Mouse (Mus musculus): Measurements from ENCODE around the gene Wap. TPM values are rescaled to one million over a fixed set of nuclear protein-coding genes. Genes with fewer than 3 reads are reported as not detected.

Wap gene
- total and polyA plus RNA-seq, 2 experiments from 2014 or later = not detected

DNA sequence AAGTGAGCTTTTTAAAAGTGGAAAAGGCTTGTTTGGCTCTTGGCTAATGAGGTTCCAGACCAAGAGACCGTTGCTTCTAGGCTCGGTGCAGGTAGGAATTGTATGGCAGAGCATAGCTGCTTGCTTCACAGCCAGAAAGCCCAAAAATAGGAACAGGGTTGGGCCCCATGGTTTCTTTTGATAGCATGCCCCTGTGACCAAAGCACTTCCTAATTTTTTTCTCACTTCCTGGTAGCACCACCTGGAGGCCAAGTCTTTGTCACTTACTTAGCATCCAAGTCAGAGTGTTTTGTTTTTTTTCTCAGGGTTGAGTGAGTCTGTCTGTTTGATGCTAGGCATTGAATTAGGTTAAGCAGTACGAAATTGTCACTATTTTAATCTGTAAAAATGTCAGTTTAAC is 51.8 kb downstream of the Wap start:
- peak; percentile 32; the same call in 1 of the 2 replicates for TF ChIP-seq CTCF (IDR thresholded peaks at IDR 0.05; ENCODE audit: low read depth)
- 77% methylated on average over 3 of the region's 3 CpGs for WGBS
- no peak overlapping the region for H3K4me2 ChIP-seq (ENCODE audit: low read depth, low read length)
- ATAC-seq (no peak), DNase-seq (ENCODE audit: low spot score) (no peak)
- H3K27me3 ChIP-seq (ENCODE audit: insufficient read depth, low read length) = no peaks in the 10 kb centered on the region
- H3K4me1 ChIP-seq (ENCODE audit: insufficient read depth, low read length) = no peaks in the 10 kb centered on the region
- H3K9me3 ChIP-seq (ENCODE audit: low read length) = no peaks in the 10 kb centered on the region
- no peak overlapping the region for H3K27ac ChIP-seq
- no peak overlapping the region for H3K9ac ChIP-seq (replicated peaks; ENCODE audit: low read length)
- H3K36me3 ChIP-seq (ENCODE audit: insufficient read depth, low read length) = peaks cover 20% of the 10 kb centered on the region; the same call in 1 of the 2 replicates
- H3K4me3 ChIP-seq (ENCODE audit: low read length) = no peak overlapping the region

DNA sequence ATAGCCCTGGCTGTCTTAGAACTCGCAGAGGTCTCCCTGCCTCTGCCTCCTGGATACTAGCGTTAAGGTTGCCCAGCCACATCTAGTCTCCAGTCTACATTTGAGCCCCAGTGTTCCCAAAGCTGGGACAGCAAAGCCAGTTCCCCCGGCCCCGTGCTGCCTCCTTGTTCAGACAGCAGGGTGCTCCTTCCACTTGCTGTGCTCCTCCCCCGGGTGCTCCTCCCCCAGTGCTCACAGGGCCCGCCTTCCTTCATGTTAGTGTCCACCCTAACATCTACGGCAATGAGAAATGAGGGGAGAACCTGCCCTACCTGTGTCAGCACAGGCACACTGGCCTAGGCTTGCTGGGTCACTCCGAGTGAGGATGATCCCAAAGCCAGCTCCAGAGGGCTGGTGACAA is 52.7 kb downstream of the Wap start:
- TF ChIP-seq CTCF (IDR thresholded peaks at IDR 0.05; ENCODE audit: low read depth) = no peak
- ATAC-seq (no peak), DNase-seq (ENCODE audit: low spot score) (no peak)
- Histone ChIP-seq H3K4me1 (ENCODE audit: insufficient read depth, low read length) (no peaks in the 10 kb centered on the region), H3K27me3 (ENCODE audit: insufficient read depth, low read length) (no peaks in the 10 kb centered on the region), H3K36me3 (ENCODE audit: insufficient read depth, low read length) (peaks cover 18% of the 10 kb centered on the region; the same call in 1 of the 2 replicates), H3K4me2 (ENCODE audit: low read depth, low read length) (no peak overlapping the region), H3K9ac (replicated peaks; ENCODE audit: low read length) (no peak overlapping the region), H3K9me3 (ENCODE audit: low read length) (no peaks in the 10 kb centered on the region), H3K27ac (no peak overlapping the region), H3K4me3 (ENCODE audit: low read length) (no peak overlapping the region)
- WGBS = 92% methylated on average over 8 of the region's 8 CpGs

Other genes starting within 250 kb of the Wap start
- gene Zmiz2, start 249.6 kb downstream of the Wap start, total RNA-seq (2014; rRNA removed) = 136 and 149 TPM in 2 replicates
- 27.0 and 29.0 TPM in 2 replicates for gene Zmiz2, start 249.6 kb downstream of the Wap start, polyA plus RNA-seq (2015; fragmentation: Nextera tagmentation; extraction: Ambion mirVana)
- gene Ppia, start 223.2 kb downstream of the Wap start, total RNA-seq (2014; rRNA removed) = 2,267 and 2,460 TPM in 2 replicates
- 5,475 and 5,597 TPM in 2 replicates for gene Ppia, start 223.2 kb downstream of the Wap start, polyA plus RNA-seq (2015; fragmentation: Nextera tagmentation; extraction: Ambion mirVana)
- 75.5 and 95.0 TPM in 2 replicates for gene H2afv, start 194.2 kb downstream of the Wap start, total RNA-seq (2014; rRNA removed)
- 251 and 254 TPM in 2 replicates for gene H2afv, start 194.2 kb downstream of the Wap start, polyA plus RNA-seq (2015; fragmentation: Nextera tagmentation; extraction: Ambion mirVana)
- gene Purb, start 162.7 kb downstream of the Wap start, total RNA-seq (2014; rRNA removed) = 35.9 and 36.9 TPM in 2 replicates
- gene Purb, start 162.7 kb downstream of the Wap start, polyA plus RNA-seq (2015; fragmentation: Nextera tagmentation; extraction: Ambion mirVana) = 17.1 and 17.9 TPM in 2 replicates
- gene Myo1g, start 117.7 kb downstream of the Wap start, total RNA-seq (2014; rRNA removed) = 0.68 and 1.0 TPM in 2 replicates
- 0.39 and 0.50 TPM in 2 replicates for gene Myo1g, start 117.7 kb downstream of the Wap start, polyA plus RNA-seq (2015; fragmentation: Nextera tagmentation; extraction: Ambion mirVana)
- 62.8 and 77.5 TPM in 2 replicates for gene Ccm2, start 91.8 kb downstream of the Wap start, total RNA-seq (2014; rRNA removed)
- 74.1 and 80.2 TPM in 2 replicates for gene Ccm2, start 91.8 kb downstream of the Wap start, polyA plus RNA-seq (2015; fragmentation: Nextera tagmentation; extraction: Ambion mirVana)
- gene Nacad, start 32.6 kb downstream of the Wap start, total RNA-seq (2014; rRNA removed) = 84.0 and 84.9 TPM in 2 replicates
- gene Nacad, start 32.6 kb downstream of the Wap start, polyA plus RNA-seq (2015; fragmentation: Nextera tagmentation; extraction: Ambion mirVana) = 54.7 and 56.7 TPM in 2 replicates
- gene Tbrg4, start 12.6 kb downstream of the Wap start, total RNA-seq (2014; rRNA removed) = 44.0 and 53.5 TPM in 2 replicates
- 31.3 and 34.7 TPM in 2 replicates for gene Tbrg4, start 12.6 kb downstream of the Wap start, polyA plus RNA-seq (2015; fragmentation: Nextera tagmentation; extraction: Ambion mirVana)
- 27.7 and 29.3 TPM in 2 replicates for gene Ramp3, start 19.9 kb upstream of the Wap start, total RNA-seq (2014; rRNA removed)
- gene Ramp3, start 19.9 kb upstream of the Wap start, polyA plus RNA-seq (2015; fragmentation: Nextera tagmentation; extraction: Ambion mirVana) = 23.9 and 24.2 TPM in 2 replicates
- not detected in 2 replicates for gene Gm11983, start 199.0 kb upstream of the Wap start, total RNA-seq (2014; rRNA removed)
- gene Gm11983, start 199.0 kb upstream of the Wap start, polyA plus RNA-seq (2015; fragmentation: Nextera tagmentation; extraction: Ambion mirVana) = not detected in 2 replicates

All from hindbrain, postnatal 0 days (tissue).